Mouse (Mus musculus): ENCODE data around the gene Rnf41. TPM values are rescaled to one million over a fixed set of nuclear protein-coding genes. Genes with fewer than 3 reads are reported as not detected.

Gene Rnf41
- 13.8 TPM for polyA plus RNA-seq (2014; fragmentation: Illumina TruSeq; extraction: RNeasy Lipid Tissue Mini Kit (QIAGEN cat#74804); ENCODE audit: low read depth, low replicate concordance)

GRCm38 (mm10) chr10:128411211-128412054 lies at the start of gene Rnf41, which contains the start of gene Nabp2:
TSS of gene Rnf41 (plus strand) at chr10:128411657.
TSS of gene Nabp2 (minus strand) at chr10:128411492.

GRCm38 (mm10) chr10:128368402-128369217 lies 42.8 kb upstream of the Rnf41 start, which contains the start of gene Coq10a:
TSS of gene Coq10a (minus strand) at chr10:128368997.

GRCm38 (mm10) chr10:128376455-128377211 lies 34.8 kb upstream of the Rnf41 start, which contains the start of gene Ankrd52:
TSS of gene Ankrd52 (plus strand) at chr10:128377115.

GRCm38 (mm10) chr10:128401056-128401455 lies 10.4 kb upstream of the Rnf41 start, which contains the start of gene Slc39a5:
TSS of gene Slc39a5 (minus strand) at chr10:128401229.

GRCm38 (mm10) chr10:128458719-128459408 lies 47.4 kb downstream of the Rnf41 start, which contains the start of gene Smarcc2:
TSS of gene Smarcc2 (plus strand) at chr10:128459248.

Other genes with a start within 250 kb of the Rnf41 start
- gene Rbms2, start 231.4 kb upstream of the Rnf41 start, polyA plus RNA-seq (2014; fragmentation: Illumina TruSeq; extraction: RNeasy Lipid Tissue Mini Kit (QIAGEN cat#74804); ENCODE audit: low read depth, low replicate concordance) = 27.8 TPM
- gene Gls2, start 217.2 kb upstream of the Rnf41 start, polyA plus RNA-seq (2014; fragmentation: Illumina TruSeq; extraction: RNeasy Lipid Tissue Mini Kit (QIAGEN cat#74804); ENCODE audit: low read depth, low replicate concordance) = not detected
- 9.9 TPM for gene Spryd4, start 199.8 kb upstream of the Rnf41 start, polyA plus RNA-seq (2014; fragmentation: Illumina TruSeq; extraction: RNeasy Lipid Tissue Mini Kit (QIAGEN cat#74804); ENCODE audit: low read depth, low replicate concordance)
- not detected for gene Mip, start 185.8 kb upstream of the Rnf41 start, polyA plus RNA-seq (2014; fragmentation: Illumina TruSeq; extraction: RNeasy Lipid Tissue Mini Kit (QIAGEN cat#74804); ENCODE audit: low read depth, low replicate concordance)
- gene Timeless, start 179.6 kb upstream of the Rnf41 start, polyA plus RNA-seq (2014; fragmentation: Illumina TruSeq; extraction: RNeasy Lipid Tissue Mini Kit (QIAGEN cat#74804); ENCODE audit: low read depth, low replicate concordance) = 1.7 TPM
- not detected for gene Apon, start 157.6 kb upstream of the Rnf41 start, polyA plus RNA-seq (2014; fragmentation: Illumina TruSeq; extraction: RNeasy Lipid Tissue Mini Kit (QIAGEN cat#74804); ENCODE audit: low read depth, low replicate concordance)
- gene Apof, start 143.0 kb upstream of the Rnf41 start, polyA plus RNA-seq (2014; fragmentation: Illumina TruSeq; extraction: RNeasy Lipid Tissue Mini Kit (QIAGEN cat#74804); ENCODE audit: low read depth, low replicate concordance) = 7.3 TPM
- 16.5 TPM for gene Stat2, start 141.1 kb upstream of the Rnf41 start, polyA plus RNA-seq (2014; fragmentation: Illumina TruSeq; extraction: RNeasy Lipid Tissue Mini Kit (QIAGEN cat#74804); ENCODE audit: low read depth, low replicate concordance)
- gene Il23a, start 112.9 kb upstream of the Rnf41 start, polyA plus RNA-seq (2014; fragmentation: Illumina TruSeq; extraction: RNeasy Lipid Tissue Mini Kit (QIAGEN cat#74804); ENCODE audit: low read depth, low replicate concordance) = not detected
- gene Pan2, start 108.3 kb upstream of the Rnf41 start, polyA plus RNA-seq (2014; fragmentation: Illumina TruSeq; extraction: RNeasy Lipid Tissue Mini Kit (QIAGEN cat#74804); ENCODE audit: low read depth, low replicate concordance) = 7.5 TPM
- gene Cnpy2, start 89.2 kb upstream of the Rnf41 start, polyA plus RNA-seq (2014; fragmentation: Illumina TruSeq; extraction: RNeasy Lipid Tissue Mini Kit (QIAGEN cat#74804); ENCODE audit: low read depth, low replicate concordance) = 51.6 TPM
- gene Cs, start 73.9 kb upstream of the Rnf41 start, polyA plus RNA-seq (2014; fragmentation: Illumina TruSeq; extraction: RNeasy Lipid Tissue Mini Kit (QIAGEN cat#74804); ENCODE audit: low read depth, low replicate concordance) = 151 TPM
- gene Coq10a, start 42.7 kb upstream of the Rnf41 start, polyA plus RNA-seq (2014; fragmentation: Illumina TruSeq; extraction: RNeasy Lipid Tissue Mini Kit (QIAGEN cat#74804); ENCODE audit: low read depth, low replicate concordance) = 19.6 TPM
- 14.8 TPM for gene Ankrd52, start 34.5 kb upstream of the Rnf41 start, polyA plus RNA-seq (2014; fragmentation: Illumina TruSeq; extraction: RNeasy Lipid Tissue Mini Kit (QIAGEN cat#74804); ENCODE audit: low read depth, low replicate concordance)
- not detected for gene Slc39a5, start 10.4 kb upstream of the Rnf41 start, polyA plus RNA-seq (2014; fragmentation: Illumina TruSeq; extraction: RNeasy Lipid Tissue Mini Kit (QIAGEN cat#74804); ENCODE audit: low read depth, low replicate concordance)
- gene Nabp2, start 165 bp upstream of the Rnf41 start, polyA plus RNA-seq (2014; fragmentation: Illumina TruSeq; extraction: RNeasy Lipid Tissue Mini Kit (QIAGEN cat#74804); ENCODE audit: low read depth, low replicate concordance) = 32.8 TPM
- 50.5 TPM for gene Smarcc2, start 47.6 kb downstream of the Rnf41 start, polyA plus RNA-seq (2014; fragmentation: Illumina TruSeq; extraction: RNeasy Lipid Tissue Mini Kit (QIAGEN cat#74804); ENCODE audit: low read depth, low replicate concordance)
- gene Myl6, start 82.5 kb downstream of the Rnf41 start, polyA plus RNA-seq (2014; fragmentation: Illumina TruSeq; extraction: RNeasy Lipid Tissue Mini Kit (QIAGEN cat#74804); ENCODE audit: low read depth, low replicate concordance) = 64.3 TPM
- not detected for gene Myl6b, start 87.0 kb downstream of the Rnf41 start, polyA plus RNA-seq (2014; fragmentation: Illumina TruSeq; extraction: RNeasy Lipid Tissue Mini Kit (QIAGEN cat#74804); ENCODE audit: low read depth, low replicate concordance)
- gene Esyt1, start 114.2 kb downstream of the Rnf41 start, polyA plus RNA-seq (2014; fragmentation: Illumina TruSeq; extraction: RNeasy Lipid Tissue Mini Kit (QIAGEN cat#74804); ENCODE audit: low read depth, low replicate concordance) = 5.1 TPM
- 0.82 TPM for gene Zc3h10, start 136.1 kb downstream of the Rnf41 start, polyA plus RNA-seq (2014; fragmentation: Illumina TruSeq; extraction: RNeasy Lipid Tissue Mini Kit (QIAGEN cat#74804); ENCODE audit: low read depth, low replicate concordance)
- gene Rpl41, start 137.6 kb downstream of the Rnf41 start, polyA plus RNA-seq (2014; fragmentation: Illumina TruSeq; extraction: RNeasy Lipid Tissue Mini Kit (QIAGEN cat#74804); ENCODE audit: low read depth, low replicate concordance) = 12.5 TPM
- gene Pa2g4, start 154.3 kb downstream of the Rnf41 start, polyA plus RNA-seq (2014; fragmentation: Illumina TruSeq; extraction: RNeasy Lipid Tissue Mini Kit (QIAGEN cat#74804); ENCODE audit: low read depth, low replicate concordance) = 91.8 TPM
- 2.4 TPM for gene Erbb3, start 178.0 kb downstream of the Rnf41 start, polyA plus RNA-seq (2014; fragmentation: Illumina TruSeq; extraction: RNeasy Lipid Tissue Mini Kit (QIAGEN cat#74804); ENCODE audit: low read depth, low replicate concordance)
- 12.2 TPM for gene Rps26, start 215.1 kb downstream of the Rnf41 start, polyA plus RNA-seq (2014; fragmentation: Illumina TruSeq; extraction: RNeasy Lipid Tissue Mini Kit (QIAGEN cat#74804); ENCODE audit: low read depth, low replicate concordance)
- 1.5 TPM for gene Ikzf4, start 234.3 kb downstream of the Rnf41 start, polyA plus RNA-seq (2014; fragmentation: Illumina TruSeq; extraction: RNeasy Lipid Tissue Mini Kit (QIAGEN cat#74804); ENCODE audit: low read depth, low replicate concordance)

Data from adrenal gland, adult 10 weeks (tissue).